Mouse (Mus musculus): ENCODE measurements around the gene Rfc4. TPM values are rescaled to one million over a fixed set of nuclear protein-coding genes. Genes with fewer than 3 reads are reported as not detected.

Gene Rfc4
- polyA plus RNA-seq (2017; shearing (Covaris generic)) = 30.1 TPM

DNA sequence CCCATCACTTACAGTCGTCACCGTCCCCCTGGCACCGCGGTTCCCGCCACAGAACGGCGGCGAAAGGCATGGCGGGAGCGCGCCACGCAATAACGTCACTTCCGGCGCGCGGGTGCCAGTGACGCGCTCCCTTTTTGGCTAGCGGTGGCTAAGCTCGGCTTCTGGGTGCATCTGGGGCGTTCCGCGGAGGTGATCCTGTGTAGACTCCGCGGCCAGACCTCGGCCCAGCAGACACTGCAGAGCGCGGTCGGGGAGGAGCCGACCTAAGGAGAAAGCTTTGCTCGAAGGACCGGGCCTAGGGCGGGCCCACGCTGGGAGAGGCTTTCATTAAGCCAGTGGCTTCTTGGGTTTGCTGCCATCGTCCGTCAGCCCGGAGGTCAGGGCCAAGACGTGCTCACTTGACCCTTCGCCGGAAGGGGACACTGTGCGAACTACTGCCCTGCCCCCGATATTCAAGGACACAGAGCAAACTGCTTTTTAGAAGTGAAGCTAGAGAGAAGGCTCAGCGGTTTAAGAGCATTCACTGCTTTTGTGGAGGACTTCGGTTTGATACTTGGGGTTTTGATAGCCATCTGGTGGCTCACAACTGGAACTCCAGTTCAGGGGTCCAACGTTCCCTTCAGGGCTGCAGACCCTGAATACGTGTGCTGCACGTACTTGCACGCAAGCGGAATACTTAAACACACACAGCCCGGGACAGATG is at the start of gene Rfc4:
TSS of gene Rfc4 (minus strand) at position 65 of the 703 bp plus-strand sequence.

DNA sequence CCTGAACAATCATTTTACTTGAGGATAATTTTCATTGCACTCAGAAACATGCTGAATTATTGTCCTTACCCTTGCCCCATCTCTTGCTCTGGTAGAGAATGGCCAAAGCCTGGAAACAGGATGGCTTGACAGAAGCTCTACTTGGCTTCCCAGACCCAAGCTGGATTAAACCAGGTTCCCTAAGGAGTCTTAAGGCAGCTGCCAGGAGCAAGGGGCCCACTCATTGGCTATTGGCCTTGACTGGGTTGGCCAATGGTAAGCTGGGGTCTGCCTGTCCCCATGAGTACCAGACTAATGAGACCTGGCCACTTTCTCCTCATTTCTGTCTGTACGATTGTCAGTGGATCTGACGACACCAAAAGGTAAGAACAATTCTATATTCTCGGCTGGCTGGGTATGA is 18.7 kb upstream of the Rfc4 start, which contains the start of gene Adipoq:
TSS of gene Adipoq (plus strand) at position 257 of the 400 bp plus-strand sequence.

DNA sequence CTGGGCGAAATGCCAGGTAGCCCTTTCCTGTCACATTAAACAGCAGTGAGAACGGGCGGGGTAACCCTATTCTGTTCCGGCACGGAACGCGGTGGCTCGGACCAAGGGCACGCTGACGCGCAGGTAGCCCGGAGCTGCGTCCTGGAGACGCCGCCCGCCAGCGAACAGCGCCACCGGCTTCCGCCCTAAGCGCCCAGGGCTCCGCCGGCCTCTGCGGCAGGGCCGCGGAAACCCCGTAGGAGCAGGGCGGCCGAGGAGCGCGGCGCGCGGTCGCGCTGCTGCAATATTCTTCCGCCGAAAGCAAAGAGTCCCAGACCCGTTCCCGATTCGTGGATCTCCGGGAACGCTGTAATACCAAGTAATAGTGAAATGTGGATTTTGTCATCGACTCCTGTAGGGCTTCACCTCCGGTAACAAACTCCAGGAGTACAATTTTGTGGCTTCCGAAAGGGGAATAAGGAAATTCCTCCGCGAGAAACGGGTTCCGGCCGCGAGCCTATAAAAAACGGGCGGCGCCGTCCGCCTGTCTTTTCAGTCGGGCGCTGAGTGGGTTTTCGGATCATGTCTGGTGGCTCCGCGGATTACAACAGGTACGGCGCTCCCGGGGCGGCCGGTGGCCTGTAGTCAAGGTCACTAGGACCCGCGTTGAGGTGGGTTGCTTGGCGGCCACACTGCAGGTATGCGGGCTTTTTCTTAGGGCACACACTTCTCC is 20.1 kb downstream of the Rfc4 start, which contains the start of gene Eif4a2:
TSS of gene Eif4a2 (plus strand) at position 214 of the 712 bp plus-strand sequence.

Other genes starting within 250 kb of the Rfc4 start
- gene Ahsg, start 236.5 kb downstream of the Rfc4 start, polyA plus RNA-seq (2017; shearing (Covaris generic)) = not detected
- gene Fetub, start 209.4 kb downstream of the Rfc4 start, polyA plus RNA-seq (2017; shearing (Covaris generic)) = not detected
- not detected for gene Hrg, start 176.7 kb downstream of the Rfc4 start, polyA plus RNA-seq (2017; shearing (Covaris generic))
- gene Kng2, start 98.3 kb downstream of the Rfc4 start, polyA plus RNA-seq (2017; shearing (Covaris generic)) = not detected
- not detected for gene Kng1, start 69.9 kb downstream of the Rfc4 start, polyA plus RNA-seq (2017; shearing (Covaris generic))
- gene Eif4a2, start 20.3 kb downstream of the Rfc4 start, polyA plus RNA-seq (2017; shearing (Covaris generic)) = 290 TPM
- gene Adipoq, start 18.8 kb upstream of the Rfc4 start, polyA plus RNA-seq (2017; shearing (Covaris generic)) = 1.1 TPM
- 89.4 TPM for gene St6gal1, start 97.0 kb upstream of the Rfc4 start, polyA plus RNA-seq (2017; shearing (Covaris generic))